Mouse (Mus musculus): ENCODE measurements around the gene Rps3a1.

Rps3a1 gene

GRCm38 (mm10) chr3:86142263-86142933 lies at the start of gene Rps3a1:
Rps3a1 (minus strand) TSS chr3:86142702.
- peak; percentile 98 for DNase-seq

- no peak for DNase-seq
Observed at GRCm38 (mm10) chr3:86187736-86188389, 45.4 kb upstream of the Rps3a1 start.

- DNase-seq, result no peak
Observed at GRCm38 (mm10) chr3:86184546-86184945, 42.0 kb upstream of the Rps3a1 start.

GRCm38 (mm10) chr3:86181107-86181506 lies 38.6 kb upstream of the Rps3a1 start:
- no peak for DNase-seq

- DNase-seq, result no peak
Observed at GRCm38 (mm10) chr3:86179714-86180113, 37.2 kb upstream of the Rps3a1 start.

- DNase-seq, result no peak
Observed at GRCm38 (mm10) chr3:86168841-86169425, 26.4 kb upstream of the Rps3a1 start.

- DNase-seq, result no peak
Observed at GRCm38 (mm10) chr3:86149521-86149920, 7.0 kb upstream of the Rps3a1 start.

- DNase-seq, result no peak
Observed at GRCm38 (mm10) chr3:86149063-86149462, 6.6 kb upstream of the Rps3a1 start.

- no peak for DNase-seq
Observed at GRCm38 (mm10) chr3:86143343-86143742, 841 bp upstream of the Rps3a1 start.

- DNase-seq, result no peak
Observed at GRCm38 (mm10) chr3:86142934-86143317, 424 bp upstream of the Rps3a1 start.

GRCm38 (mm10) chr3:86141886-86142262 lies 628 bp downstream of the Rps3a1 start:
- no peak for DNase-seq

GRCm38 (mm10) chr3:86141366-86141765 lies 1.1 kb downstream of the Rps3a1 start:
- peak; percentile 8 for DNase-seq

GRCm38 (mm10) chr3:86139660-86140059 lies 2.8 kb downstream of the Rps3a1 start:
- DNase-seq, result no peak

GRCm38 (mm10) chr3:86136936-86137574 lies 5.4 kb downstream of the Rps3a1 start:
- DNase-seq, result no peak

GRCm38 (mm10) chr3:86135886-86136563 lies 6.5 kb downstream of the Rps3a1 start:
- no peak for DNase-seq

GRCm38 (mm10) chr3:86134939-86135638 lies 7.4 kb downstream of the Rps3a1 start:
- no peak for DNase-seq

GRCm38 (mm10) chr3:86129757-86130156 lies 12.7 kb downstream of the Rps3a1 start:
- DNase-seq, result peak; percentile 45

GRCm38 (mm10) chr3:86123251-86123746 lies 19.2 kb downstream of the Rps3a1 start:
- no peak for DNase-seq

GRCm38 (mm10) chr3:86122156-86122555 lies 20.3 kb downstream of the Rps3a1 start:
- DNase-seq, result no peak

- no peak for DNase-seq
Observed at GRCm38 (mm10) chr3:86119237-86119932, 23.1 kb downstream of the Rps3a1 start.

- DNase-seq, result no peak
Observed at GRCm38 (mm10) chr3:86116951-86117350, 25.6 kb downstream of the Rps3a1 start.

Measured in cerebellum, adult 11 months (tissue).